Mouse (Mus musculus) bone marrow macrophage, adult 2 months (primary cell): ENCODE results near the gene S100a11. TPM values are rescaled to one million over a fixed set of nuclear protein-coding genes. Genes with fewer than 3 reads are reported as not detected.
A peak's percentile ranks its signal among the peaks of the same experiment; 100 is the strongest.

ENCODE experiments used
- H3K27ac ChIP-seq: 2 replicates; pipeline ENCODE4 v1.5.1; 2012; ENCODE audit warnings: low read depth, low read length; ENCODE audit not compliant: insufficient read depth
- H3K4me1 ChIP-seq: 2 replicates; pipeline ENCODE4 v1.6.1; 2012; ENCODE audit warnings: low read length; ENCODE audit not compliant: control insufficient read depth, insufficient read depth
- H3K4me3 ChIP-seq: 2 replicates; pipeline ENCODE4 v1.5.1; 2012; ENCODE audit warnings: mild to moderate bottlenecking, low read length, moderate library complexity; ENCODE audit not compliant: insufficient read depth
- CTCF ChIP-seq: IDR thresholded peaks from 2 replicates; pipeline ENCODE4 v1.5.1; 2012; ENCODE audit warnings: low read depth, mild to moderate bottlenecking, low read length, moderate library complexity
- POLR2A ChIP-seq: IDR thresholded peaks from 2 replicates; pipeline ENCODE4 v1.6.1; 2012; ENCODE audit warnings: mild to moderate bottlenecking, low read depth, low read length, borderline replicate concordance
- polyA plus RNA-seq: library from polyadenylated mRNA; stranded (reverse); fragments of >200 nt; gene quantifications from 2 replicates; pipeline ENCODE4 v1.2.4, GENCODE M21; 2012; ENCODE audit not compliant: missing spikeins, insufficient read depth, insufficient read length

The S100a11 gene
- polyA plus RNA-seq, 1 experiment, result 357 TPM

DNA sequence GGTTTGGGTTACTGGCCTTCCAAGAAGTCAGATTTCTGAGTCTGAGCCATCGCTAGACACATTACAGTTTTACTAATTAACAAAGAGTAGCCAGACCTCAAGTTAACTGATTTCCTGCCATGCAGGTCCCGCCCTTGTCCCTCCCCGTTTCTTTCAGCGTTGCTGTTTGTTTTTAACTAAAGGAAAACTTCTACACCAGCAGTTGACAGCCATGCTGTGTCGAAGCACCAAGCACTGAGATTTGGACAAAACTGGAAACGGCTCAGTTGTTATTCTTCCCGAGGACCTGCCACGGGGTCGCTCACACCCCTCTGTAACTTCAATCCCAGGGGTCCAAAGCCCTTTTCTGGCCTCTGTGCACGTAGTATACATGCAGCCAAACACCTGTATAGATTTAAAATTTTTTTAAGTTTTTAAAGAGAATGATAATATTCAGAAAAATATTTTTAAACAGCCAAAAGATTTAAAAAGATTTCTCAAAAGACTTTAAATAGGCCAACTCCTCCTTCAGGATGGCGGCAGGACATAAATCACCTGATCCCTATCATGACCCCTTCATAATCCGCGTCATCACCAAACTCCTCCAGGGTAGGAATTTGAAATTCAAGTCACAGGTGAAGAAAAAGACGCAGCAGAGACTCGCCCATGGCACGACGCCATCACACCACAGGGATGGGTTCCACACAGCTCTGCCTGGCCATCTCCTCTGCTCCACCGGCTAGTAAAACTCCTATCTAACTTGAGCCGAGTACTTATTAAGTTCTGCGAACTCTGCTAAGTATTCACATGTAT lies 27.7 kb downstream of the S100a11 start:
- H3K27ac ChIP-seq, result no peak overlapping the region

DNA sequence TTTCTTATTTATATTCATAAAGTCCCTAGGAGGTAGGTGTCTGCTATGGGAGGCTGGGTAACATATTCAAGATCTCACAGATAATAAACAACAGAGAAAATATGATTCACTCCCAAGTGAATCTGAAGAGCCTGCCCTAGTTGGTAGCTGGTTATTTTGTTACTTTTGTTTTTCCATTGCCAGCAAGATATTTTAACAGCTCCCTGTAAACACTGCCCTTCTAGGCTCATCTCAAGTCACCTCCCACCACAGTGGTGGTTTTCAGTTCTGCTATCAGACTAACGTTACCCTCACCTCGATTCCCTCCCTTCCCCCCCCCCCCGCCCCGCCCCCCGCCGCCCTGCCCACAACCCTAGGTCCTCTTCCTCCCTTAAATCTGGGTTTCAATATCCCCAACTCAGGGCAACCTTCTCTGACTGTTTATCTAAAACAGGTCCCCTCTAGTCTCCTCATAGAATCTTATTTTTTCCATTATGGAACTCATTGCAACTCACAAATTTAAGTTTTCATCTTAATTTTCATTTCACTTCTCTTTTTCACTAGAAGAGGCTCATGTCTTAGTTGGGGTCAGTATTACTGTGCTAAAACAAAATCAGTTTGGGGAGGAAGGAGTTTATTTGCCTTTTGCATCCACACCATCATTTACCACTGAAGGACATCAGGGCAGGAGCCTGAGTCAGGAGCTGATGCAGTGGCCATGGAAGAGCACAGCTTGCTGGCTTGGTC lies 28.4 kb downstream of the S100a11 start:
- Histone ChIP-seq H3K27ac (no peak overlapping the region), H3K4me1 (peaks cover 27% of the 10 kb centered on the region), H3K4me3 (no peak overlapping the region)
- TF ChIP-seq CTCF (no peak), POLR2A (no peak)

More for the DNA sequence above, 27.7 kb downstream of the S100a11 start:
- TF ChIP-seq CTCF, result no peak
- no peak for TF ChIP-seq POLR2A
- peaks cover 21% of the 10 kb centered on the region for H3K4me1 ChIP-seq
- no peak overlapping the region for H3K4me3 ChIP-seq

DNA sequence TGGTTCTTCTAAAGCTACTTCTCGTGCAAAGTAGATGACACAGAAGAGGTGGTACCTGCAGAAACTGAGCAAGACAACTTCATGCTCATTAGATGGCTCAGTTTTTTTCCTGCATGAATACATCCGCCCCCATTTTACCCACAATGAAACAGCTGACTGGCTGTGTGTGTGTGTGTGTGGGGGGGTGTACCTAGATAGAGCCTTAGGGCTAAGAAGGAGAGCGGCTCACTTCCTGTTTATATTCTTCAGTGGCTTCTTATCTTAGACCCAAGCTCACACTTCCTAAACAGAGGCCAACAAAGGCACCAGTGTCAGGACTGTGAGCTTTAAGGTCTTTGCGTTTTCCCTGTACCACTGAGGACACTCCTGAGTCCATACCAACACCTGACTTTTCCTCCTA lies 29.7 kb downstream of the S100a11 start:
- no peak overlapping the region for H3K4me3 ChIP-seq
- H3K4me1 ChIP-seq, result peaks cover 33% of the 10 kb centered on the region
- no peak overlapping the region for H3K27ac ChIP-seq
- TF ChIP-seq CTCF (no peak), POLR2A (no peak)

DNA sequence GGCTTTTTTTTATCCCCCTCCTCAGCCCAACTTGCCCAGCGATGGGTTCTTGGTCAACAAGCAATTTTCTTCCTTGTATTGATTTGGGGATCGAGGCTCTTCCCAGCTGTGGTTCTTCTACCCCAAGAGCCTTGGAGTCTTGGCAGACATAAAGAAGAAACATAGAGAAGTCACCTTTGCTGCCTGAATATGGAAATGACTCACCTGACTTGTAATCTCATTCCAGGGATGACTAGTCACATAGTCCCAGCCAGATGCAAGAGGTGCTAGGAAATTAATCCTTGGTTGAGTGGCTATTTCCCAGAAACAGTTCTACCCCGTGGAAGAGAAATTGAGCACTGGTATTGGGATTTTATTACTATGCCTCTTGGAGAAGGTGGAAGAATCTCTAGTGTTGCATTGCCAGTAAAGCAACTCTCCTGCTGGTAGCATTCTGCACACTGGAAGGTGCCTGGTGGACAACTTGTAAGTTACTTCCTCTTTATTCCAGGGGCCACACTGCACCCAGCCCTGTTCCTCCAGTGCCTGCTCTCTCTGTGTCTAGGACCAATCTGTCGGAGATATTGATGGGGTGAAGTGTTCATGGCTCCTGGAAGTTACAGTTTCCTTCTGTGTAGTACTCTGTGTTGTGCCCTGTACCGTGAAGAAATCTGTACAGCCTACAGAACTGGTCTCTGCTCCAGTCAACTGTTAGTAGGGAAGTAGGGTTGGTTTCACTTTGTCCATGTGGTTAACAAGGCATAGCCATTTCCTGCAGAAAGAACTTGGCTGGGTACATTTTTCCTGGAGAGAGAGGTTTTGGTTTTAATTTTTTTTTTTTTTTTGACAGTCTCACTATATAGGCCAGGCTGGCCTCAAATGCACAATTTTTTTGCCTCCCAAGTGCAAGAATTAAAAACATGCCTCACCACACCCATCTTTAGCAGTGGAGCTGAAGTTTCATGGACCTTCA lies 31.9 kb downstream of the S100a11 start:
- H3K4me3 ChIP-seq, result peak overlapping the region; percentile 48
- peaks cover 41% of the 10 kb centered on the region for H3K4me1 ChIP-seq
- peak overlapping the region; percentile 90 for H3K27ac ChIP-seq
- TF ChIP-seq CTCF (no peak), POLR2A (no peak)

DNA sequence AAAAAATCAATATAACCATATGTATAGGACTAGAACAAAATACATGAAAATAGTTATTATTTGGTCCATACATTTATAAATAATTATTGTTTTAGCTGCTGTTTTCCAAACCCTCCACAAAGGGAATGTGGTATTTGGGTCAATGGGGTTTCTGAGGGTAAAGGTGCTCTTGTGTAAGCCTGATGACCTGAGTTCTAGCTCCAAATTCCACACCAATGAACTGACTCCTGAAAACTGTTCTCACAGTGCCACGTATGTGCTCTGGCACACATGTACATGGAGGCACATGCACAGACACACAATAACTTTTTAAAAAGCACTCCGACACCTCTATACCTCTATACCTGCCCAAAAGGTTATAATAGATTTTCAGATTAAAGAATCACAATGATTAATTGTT lies 33.0 kb downstream of the S100a11 start:
- Histone ChIP-seq H3K27ac (no peak overlapping the region), H3K4me3 (no peak overlapping the region), H3K4me1 (peaks cover 50% of the 10 kb centered on the region)
- TF ChIP-seq POLR2A, result no peak
- TF ChIP-seq CTCF, result no peak

GRCm38 (mm10) chr3:93553765-93554378 lies 33.6 kb downstream of the S100a11 start:
- TF ChIP-seq CTCF, result no peak
- TF ChIP-seq POLR2A, result no peak
- Histone ChIP-seq H3K27ac (no peak overlapping the region), H3K4me1 (peaks cover 55% of the 10 kb centered on the region), H3K4me3 (no peak overlapping the region)

- Histone ChIP-seq H3K4me1 (peaks cover 58% of the 10 kb centered on the region), H3K27ac (peak overlapping the region; percentile 21; the same call in 1 of the 2 replicates), H3K4me3 (peak overlapping the region; percentile 86)
- TF ChIP-seq POLR2A (no peak), CTCF (no peak)
Observed at GRCm38 (mm10) chr3:93554379-93554980, 34.2 kb downstream of the S100a11 start.

- Histone ChIP-seq H3K4me3 (peak within 1 kb of the TSS; percentile 86), H3K4me1 (peaks cover 60% of the 10 kb centered on the region), H3K27ac (peak within 1 kb of the TSS; percentile 79)
- TF ChIP-seq CTCF (no peak), POLR2A (0 out of 2 replicates have a peak, but pooled peaks have one; percentile 66)
Observed at GRCm38 (mm10) chr3:93554981-93555877, 34.9 kb downstream of the S100a11 start, which contains the start of gene S100a10. Gene S100a10, plus strand, starts transcription at chr3:93555080.
